In the genomic region with DNA sequence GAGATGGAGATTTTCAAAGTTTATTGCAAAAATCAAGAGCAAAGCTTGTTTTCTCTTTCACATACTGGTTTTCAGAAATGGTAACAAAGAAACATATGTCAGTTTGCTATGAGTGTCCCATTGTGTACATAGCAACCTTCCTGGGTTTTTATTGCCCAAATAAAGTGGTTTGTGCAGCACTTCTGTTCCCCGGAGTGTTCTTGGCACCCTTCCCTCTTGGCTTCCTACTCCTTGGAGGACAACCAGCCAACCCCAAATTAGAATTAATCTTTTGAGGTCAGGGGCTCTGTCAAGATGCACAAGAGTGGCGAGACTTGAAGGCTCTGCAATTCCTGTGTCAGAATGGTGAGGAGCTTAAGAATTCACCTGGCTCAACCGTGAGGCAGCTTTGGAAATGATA, we compare ENCODE assay signal across 8 mouse cellular contexts. TPM values are rescaled to one million over a fixed set of nuclear protein-coding genes. Genes with fewer than 3 reads are reported as not detected.
DNase-seq lines count a peak whose midpoint lies in the region; ATAC-seq and TF ChIP-seq lines count a peak whose summit lies in the region.

No protein-coding gene starts in this region.

- H3K27me3 ChIP-seq in liver, adult 2 months (ENCODE audit: control insufficient read depth, insufficient read depth, low read length): 0 out of 2 replicates have a peak, but pooled peaks cover 2% of the 10 kb centered on the region
- no peaks in the 10 kb centered on the region for H3K27me3 ChIP-seq in liver, embryonic 11.5 days (replicated peaks; ENCODE audit: control insufficient read depth, insufficient read depth, low read length)
- no peaks in the 10 kb centered on the region for H3K27me3 ChIP-seq in intestine, embryonic 15.5 days (replicated peaks)

- WGBS in liver, adult 2 months: 56% methylated on average over 3 of the region's 3 CpGs
- 32% methylated on average over 3 of the region's 3 CpGs for WGBS in liver, embryonic 11.5 days
- WGBS in intestine, embryonic 15.5 days: 16% methylated on average over 3 of the region's 3 CpGs

- H3K9ac ChIP-seq in liver, adult 2 months (ENCODE audit: low read depth, low read length): no peak overlapping the region
- no peak overlapping the region for H3K9ac ChIP-seq in liver, embryonic 11.5 days (ENCODE audit: low read depth, low read length)
- no peak overlapping the region for H3K9ac ChIP-seq in intestine, embryonic 15.5 days

- no peak for ATAC-seq in liver, embryonic 11.5 days (replicated peaks; ENCODE audit: low FRiP score)
- peak; percentile 86 for ATAC-seq in intestine, embryonic 15.5 days
- no peak for ATAC-seq in CD4-positive, CD25-positive, alpha-beta regulatory T cell, adult 4 months

- H3K36me3 ChIP-seq in liver, adult 2 months (ENCODE audit: control insufficient read depth, insufficient read depth, low read length): no peaks in the 10 kb centered on the region
- H3K36me3 ChIP-seq in liver, embryonic 11.5 days (ENCODE audit: control insufficient read depth, insufficient read depth, low read length): no peaks in the 10 kb centered on the region
- no peaks in the 10 kb centered on the region for H3K36me3 ChIP-seq in intestine, embryonic 15.5 days

- no peak overlapping the region for H3K4me3 ChIP-seq in liver, adult 2 months (ENCODE audit: insufficient read depth, low read depth, low read length)
- no peak overlapping the region for H3K4me3 ChIP-seq in liver, embryonic 11.5 days (ENCODE audit: low read depth, low read length)
- no peak overlapping the region for H3K4me3 ChIP-seq in intestine, embryonic 15.5 days (replicated peaks)

- DNase-seq in adrenal gland, postnatal 14 days: peak; percentile 64
- DNase-seq in adrenal gland, postnatal 25 days: no peak
- DNase-seq in liver, adult 2 months (ENCODE audit: extremely low read depth, low read depth, low spot score): peak; percentile 14
- DNase-seq in liver, embryonic 11.5 days (ENCODE audit: low spot score): no peak
- peak; percentile 77 for DNase-seq in lung, postnatal 10 days
- no peak for DNase-seq in right cerebral cortex, postnatal 4 days

- no peak for TF ChIP-seq POLR2A in liver, adult 2 months (IDR thresholded peaks at IDR 0.05; ENCODE audit: extremely low read depth, insufficient read depth, low read length)

- no peaks in the 10 kb centered on the region for H3K9me3 ChIP-seq in liver, embryonic 11.5 days (ENCODE audit: control insufficient read depth, low read length)
- no peaks in the 10 kb centered on the region for H3K9me3 ChIP-seq in intestine, embryonic 15.5 days

- H3K79me2 ChIP-seq in liver, adult 2 months (ENCODE audit: control insufficient read depth, insufficient read depth, low read length): no peaks in the 10 kb centered on the region

- H3K4me2 ChIP-seq in liver, embryonic 11.5 days: no peak overlapping the region
- H3K4me2 ChIP-seq in intestine, embryonic 15.5 days (replicated peaks): no peak overlapping the region

- H3K4me1 ChIP-seq in liver, adult 2 months (ENCODE audit: control insufficient read depth, insufficient read depth, low read length): peaks cover 3% of the 10 kb centered on the region; the same call in 1 of the 2 replicates
- H3K4me1 ChIP-seq in liver, embryonic 11.5 days (replicated peaks; ENCODE audit: control insufficient read depth, insufficient read depth, low read length): peaks cover 3% of the 10 kb centered on the region; the same call in 1 of the 2 replicates
- peaks cover 12% of the 10 kb centered on the region for H3K4me1 ChIP-seq in intestine, embryonic 15.5 days (replicated peaks)

- no peak for TF ChIP-seq CTCF in liver, adult 2 months (IDR thresholded peaks at IDR 0.05; ENCODE audit: low read depth, low read length)

- H3K27ac ChIP-seq in liver, adult 2 months (replicated peaks; ENCODE audit: insufficient read depth, low read depth, low read length): no peak overlapping the region
- no peak overlapping the region for H3K27ac ChIP-seq in liver, embryonic 11.5 days (ENCODE audit: low read depth, low read length)
- peak overlapping the region; percentile 46 for H3K27ac ChIP-seq in intestine, embryonic 15.5 days

RNA-seq across cellular contexts. Expression of a gene that starts 55.6 kb away (rescaled TPM):
- total RNA-seq in adrenal gland, postnatal 14 days (2021): 12.2 and 20.4 TPM in 2 replicates
- 12.6 and 14.9 TPM in 2 replicates for total RNA-seq in adrenal gland, postnatal 25 days (2021)
- total RNA-seq in liver, adult 2 months (2014; rRNA removed): 2.5 and 3.6 TPM in 2 replicates
- polyA plus RNA-seq in liver, adult 2 months (2012; rRNA removed): 0.88 and 1.8 TPM in 2 replicates
- 10.3 and 12.2 TPM in 2 replicates for polyA plus RNA-seq in liver, embryonic 11.5 days (2014; fragmentation: Nextera tagmentation; extraction: Ambion mirVana)
- 16.5 and 16.8 TPM in 2 replicates for polyA plus RNA-seq in intestine, embryonic 15.5 days (2015; fragmentation: Nextera tagmentation; extraction: Ambion mirVana)
- 10 to 100 TPM; 21.0 to 25.4 TPM for polyA plus RNA-seq in CD4-positive, CD25-positive, alpha-beta regulatory T cell, adult 4 months (2017; shearing (Covaris generic))

Comparison
In these comparisons a context has a peak if more than half of its experiments do, and no peak if none do; other contexts are left out.
1. DNase-seq: peak in adrenal gland, postnatal 14 days (single experiment), liver, adult 2 months (single experiment) and lung, postnatal 10 days (single experiment); none in adrenal gland, postnatal 25 days (single experiment), liver, embryonic 11.5 days (single experiment) and right cerebral cortex, postnatal 4 days (single experiment).